Mouse (Mus musculus) MN1 (cell line): ENCODE results near the gene Hs3st4.

ENCODE experiments used
- DNase-seq: peaks from one replicate; pipeline ENCODE4 v3.0.0-alpha.2; 2016; ENCODE audit warnings: low spot score

Gene Hs3st4

DNA sequence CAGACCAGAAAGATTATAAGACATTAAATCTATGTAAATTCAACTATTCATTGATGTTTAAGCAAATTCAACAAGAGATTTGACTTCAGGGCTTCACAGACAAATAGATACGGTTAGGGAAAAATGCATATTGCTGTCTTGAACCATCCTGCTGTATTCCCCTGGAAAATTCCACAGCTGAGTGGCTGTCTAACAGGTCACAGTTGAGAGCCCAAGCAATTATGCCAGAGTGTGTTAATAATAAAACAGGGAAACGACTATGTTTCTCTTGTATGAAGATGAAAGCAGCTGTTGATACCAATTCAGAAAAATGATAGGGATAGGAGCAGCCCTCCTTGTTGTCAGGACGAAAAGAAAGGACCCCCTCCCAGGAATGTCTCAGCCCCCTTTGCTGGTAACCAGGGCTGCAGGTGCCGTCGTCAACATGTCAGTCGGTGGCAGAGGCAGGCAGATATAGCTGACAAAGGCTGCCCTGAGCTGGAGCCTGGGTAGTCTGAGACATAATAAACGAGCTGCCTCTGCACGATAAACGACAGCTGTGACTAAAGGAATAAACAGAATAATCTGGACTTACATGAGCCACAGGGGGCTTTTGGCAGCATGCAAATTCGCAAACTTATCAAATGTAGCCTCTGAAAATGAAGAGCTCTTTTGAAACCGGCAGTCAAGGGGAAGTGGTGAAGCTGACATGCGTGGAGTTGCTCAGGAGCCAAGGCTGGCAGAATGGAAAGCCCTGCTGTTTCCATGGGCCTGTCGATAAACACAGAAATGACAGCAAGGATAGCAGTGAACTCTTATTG, 364.7 kb downstream of the Hs3st4 start:
- DNase-seq, result no peak

DNA sequence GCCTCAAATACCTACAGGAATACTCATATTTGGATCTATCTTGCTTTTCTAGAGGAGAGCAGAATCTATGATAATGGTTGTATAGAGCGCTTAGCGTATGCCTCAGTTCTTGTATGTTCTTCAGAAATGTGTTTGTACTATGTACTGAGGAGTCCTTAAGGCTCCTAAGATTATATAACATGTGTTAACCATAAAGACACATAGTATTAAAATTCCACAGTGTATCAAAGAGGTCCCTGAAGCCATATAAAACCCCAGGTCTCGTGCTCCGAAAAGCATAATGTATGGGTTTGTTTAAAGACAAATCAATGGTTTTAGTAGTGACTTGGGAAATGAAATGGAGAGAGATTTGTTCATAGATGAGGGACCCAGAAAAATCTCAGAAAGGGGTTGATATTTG, 371.4 kb downstream of the Hs3st4 start:
- DNase-seq, result no peak

DNA sequence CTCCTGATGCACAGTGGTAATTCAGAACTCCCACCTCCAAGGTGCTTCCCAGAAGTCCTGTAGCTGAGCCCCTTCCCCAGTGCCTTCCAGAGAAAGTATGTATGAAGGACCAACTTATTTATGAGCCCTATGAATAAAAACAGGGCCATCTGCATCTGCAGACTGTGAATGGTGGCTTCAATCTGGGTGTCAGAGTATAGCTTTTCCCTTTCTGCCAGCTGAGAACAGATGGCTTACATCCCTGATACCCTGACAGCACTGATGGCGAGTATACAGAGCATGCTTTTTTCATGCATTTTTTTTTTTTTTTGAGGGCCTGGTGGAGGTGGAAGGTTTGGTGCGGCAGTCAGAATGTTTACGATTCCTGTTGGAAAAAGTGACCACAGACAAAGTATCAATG, 375.4 kb downstream of the Hs3st4 start:
- no peak for DNase-seq

DNA sequence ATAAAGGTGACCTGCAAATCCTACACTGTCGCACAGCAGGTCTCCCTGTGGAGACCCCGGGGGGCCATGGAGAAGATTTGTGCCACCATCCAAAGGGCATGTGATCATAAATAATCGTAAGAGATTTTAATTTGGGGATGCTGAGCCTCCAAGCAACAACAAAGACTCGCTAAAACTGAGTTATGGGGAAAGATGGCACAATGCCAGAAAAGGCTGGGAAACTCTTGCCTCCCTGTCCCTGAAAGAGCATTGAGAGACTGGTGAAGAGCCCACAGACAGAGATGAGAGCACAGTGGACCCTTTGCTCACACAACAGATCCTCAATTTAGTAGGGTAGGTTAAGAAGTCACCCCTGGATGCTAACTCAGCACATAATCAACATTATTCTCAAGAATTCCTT, 377.2 kb downstream of the Hs3st4 start:
- no peak for DNase-seq

DNA sequence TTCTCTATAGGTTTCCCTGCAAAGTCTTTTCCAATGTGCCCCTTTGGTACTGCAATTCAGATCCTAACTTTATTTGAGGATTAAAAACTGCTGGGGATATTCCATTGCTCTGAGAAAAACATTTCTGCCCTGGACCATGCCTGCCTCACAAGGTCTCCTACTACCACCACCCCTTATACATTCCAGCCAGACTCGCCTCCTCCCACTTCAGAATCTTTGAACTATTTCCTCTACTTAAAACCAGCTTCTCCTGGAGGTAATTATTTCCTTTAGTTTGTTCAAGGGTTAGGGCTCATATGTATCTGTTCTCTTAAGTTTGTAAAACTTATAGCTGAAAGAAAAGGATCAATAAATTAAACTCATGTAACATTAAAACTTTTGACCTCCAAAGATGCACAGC, 389.6 kb downstream of the Hs3st4 start:
- DNase-seq, result no peak

DNA sequence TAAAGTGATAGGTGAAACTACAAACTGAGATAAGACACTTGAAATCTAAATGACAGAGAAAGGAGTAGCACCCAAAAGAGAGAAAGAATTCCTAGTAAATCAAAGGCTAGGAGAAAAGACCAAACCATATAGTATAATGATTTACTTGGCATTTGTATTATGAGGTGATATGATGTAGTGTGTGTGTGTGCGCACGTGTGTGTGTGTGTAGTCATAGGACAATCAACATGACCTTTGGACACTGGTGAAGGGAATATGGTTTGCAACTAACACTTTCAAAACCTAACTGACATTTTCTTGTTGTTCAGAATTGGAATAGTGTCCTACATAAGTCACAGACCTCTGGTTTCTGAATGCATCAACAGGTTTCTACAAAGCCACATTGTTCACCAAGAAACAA, 390.0 kb downstream of the Hs3st4 start:
- no peak for DNase-seq

DNA sequence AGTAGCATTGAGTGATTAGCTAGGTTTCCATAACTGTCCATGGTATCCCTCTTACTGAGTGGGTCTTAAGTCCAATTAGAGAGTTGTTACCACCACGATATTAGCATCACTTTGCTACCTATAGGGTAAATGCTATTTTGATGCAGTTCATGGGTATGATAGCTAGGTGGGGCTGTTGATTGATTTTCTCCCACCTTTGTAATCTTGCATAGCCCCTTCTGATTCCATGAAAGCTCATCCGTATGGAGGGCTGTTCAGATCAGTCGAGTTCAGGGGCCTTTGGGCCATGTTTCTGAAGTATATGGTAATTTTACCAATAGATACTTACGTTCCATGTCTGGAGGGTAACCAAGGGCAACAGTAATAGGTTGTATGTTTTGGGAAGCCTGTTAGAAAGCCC, 400.8 kb downstream of the Hs3st4 start:
- DNase-seq, result no peak

DNA sequence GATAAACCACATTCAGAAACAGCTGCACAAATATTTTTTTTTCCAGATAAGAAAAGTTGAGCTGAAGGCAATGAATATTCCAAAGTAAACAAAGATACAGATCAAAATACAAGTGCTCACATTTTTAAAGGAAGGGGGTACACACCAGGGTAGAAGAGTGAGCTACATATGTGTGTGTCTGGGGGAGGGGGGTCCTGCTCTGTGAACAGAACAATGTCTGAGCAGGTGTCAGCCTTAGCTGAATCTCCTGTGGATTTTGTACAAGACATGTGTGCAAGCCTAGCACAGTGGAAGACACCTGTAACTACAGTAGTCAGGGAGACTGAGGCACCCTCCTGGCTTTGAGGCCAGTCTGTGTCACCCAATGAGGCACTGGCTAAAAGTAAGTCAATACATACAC, 416.5 kb downstream of the Hs3st4 start:
- no peak for DNase-seq

DNA sequence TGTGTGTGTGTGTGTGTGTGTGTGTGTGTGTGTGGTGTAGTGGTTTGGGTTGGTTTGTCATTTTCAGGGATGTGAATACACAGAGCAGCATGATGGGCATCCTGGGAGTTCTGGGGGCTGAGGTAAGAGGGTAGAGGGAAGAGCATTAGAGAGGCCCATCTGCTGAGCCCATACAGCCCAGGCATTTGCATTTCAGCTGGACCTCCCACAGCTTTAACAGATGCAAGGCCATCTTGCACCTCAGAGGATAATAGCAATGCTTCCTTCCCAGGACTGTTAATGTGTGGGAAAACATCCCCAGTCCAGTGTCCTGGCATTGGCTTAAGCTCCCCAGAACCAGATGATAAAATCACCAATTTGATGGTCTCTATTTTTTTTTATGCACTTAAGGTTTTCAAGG, 444.3 kb downstream of the Hs3st4 start:
- DNase-seq, result no peak
